Mouse (Mus musculus) hematopoietic stem cell, adult 5-6 weeks (primary cell): Measurements from ENCODE around the gene Hivep3. TPM values are rescaled to one million over a fixed set of nuclear protein-coding genes. Genes with fewer than 3 reads are reported as not detected.

Experiments
- ATAC-seq, 2 experiments: fragments of 125-278 bp in 1 of 2; replicated peaks in 1 of 2; 2 replicates each; pipeline ENCODE4 v1.8.0; 2016 to 2017; ENCODE audit warnings: inconsistent platforms in 2 of 2, mild to moderate bottlenecking in 2 of 2, moderate number of reproducible peaks in 2 of 2, low read depth in 1 of 2, moderate TSS enrichment in 1 of 2; ENCODE audit not compliant: low FRiP score in 2 of 2, poor library complexity in 2 of 2, severe bottlenecking in 2 of 2, insufficient read depth in 1 of 2, low TSS enrichment in 1 of 2
- total RNA-seq: library from RNA; stranded (forward); fragments of 172-1452, 232-1000 nt; gene quantifications from 2 replicates; pipeline ENCODE4 v1.2.3, GENCODE M21; 2017

Hivep3 gene
- total RNA-seq, 1 experiment from 2014 or later, result 16.2 TPM

DNA sequence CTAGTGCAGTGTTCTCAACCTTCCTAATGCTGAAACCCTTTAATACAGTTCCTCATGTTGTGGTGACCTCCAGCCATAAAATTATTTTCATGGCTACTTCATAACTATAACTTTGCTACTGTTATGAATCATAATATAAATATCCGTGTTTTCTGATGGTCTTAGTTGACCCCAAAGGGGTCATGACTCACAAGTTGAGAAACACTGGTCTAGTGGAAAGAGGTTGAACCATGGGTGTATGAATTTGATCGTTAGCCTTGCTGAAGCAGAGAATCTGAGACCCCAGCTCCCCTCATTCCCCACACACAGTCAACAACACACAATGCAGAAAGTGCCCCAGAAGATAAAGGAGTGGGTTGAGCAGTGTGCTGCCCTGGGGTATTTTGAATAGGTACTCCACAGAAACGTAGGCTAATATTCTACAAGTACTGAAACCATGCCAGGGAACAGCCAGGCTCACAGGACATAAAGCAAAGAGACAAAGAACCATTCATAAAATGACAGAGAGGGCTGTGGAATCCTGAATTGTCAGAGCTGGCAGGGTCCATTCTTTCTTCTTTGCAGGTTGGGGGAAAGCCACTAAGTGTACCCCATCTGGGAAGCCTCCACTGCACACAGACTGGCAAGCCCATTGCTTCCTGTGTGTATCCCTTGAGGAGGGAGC is 212.8 kb downstream of the Hivep3 start:
- no peak for ATAC-seq

DNA sequence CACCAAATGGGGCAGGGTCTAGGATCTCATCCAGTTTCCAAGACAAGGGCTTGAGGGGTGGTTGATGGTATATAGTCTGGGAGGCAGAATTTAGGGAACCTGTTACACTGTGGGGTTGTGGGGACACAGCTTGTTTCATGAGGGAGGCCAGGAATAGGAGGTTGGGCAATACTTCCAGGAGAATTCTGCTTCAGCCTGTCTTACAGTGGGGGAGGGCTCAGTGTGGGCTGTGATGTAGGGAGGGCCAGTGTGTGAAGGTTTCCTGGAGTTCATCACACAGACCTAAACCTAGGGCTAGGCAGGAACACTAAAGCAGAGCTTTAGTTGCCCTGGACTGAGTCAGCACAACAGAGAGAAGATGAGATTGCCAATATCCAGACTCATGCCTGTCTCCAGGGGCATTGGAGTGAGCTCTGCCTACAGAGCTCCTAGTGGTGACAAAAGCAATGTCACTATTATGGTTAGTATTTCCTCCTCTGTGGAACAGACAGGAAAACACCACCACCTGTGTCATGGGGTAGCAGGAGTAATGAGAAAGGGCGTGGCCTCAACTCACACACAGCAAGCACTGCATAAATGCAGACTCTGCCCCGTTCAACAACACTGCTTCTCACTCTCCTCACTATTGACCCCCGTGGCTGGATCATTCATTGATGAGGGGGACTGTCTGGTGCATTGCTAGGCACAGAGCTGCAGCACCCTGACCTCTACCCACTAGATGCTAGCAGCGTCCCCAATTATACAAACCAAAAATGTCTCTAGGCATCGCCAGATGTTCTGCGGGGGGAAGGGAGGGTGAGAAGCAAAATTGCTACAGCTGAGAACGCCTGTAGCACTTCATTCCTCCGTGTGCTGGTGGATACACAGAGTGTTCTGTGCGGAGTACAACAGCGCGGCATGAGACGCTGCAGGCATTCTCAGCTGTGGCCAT is 213.9 kb downstream of the Hivep3 start:
- peak; percentile 73 to 81 for ATAC-seq

DNA sequence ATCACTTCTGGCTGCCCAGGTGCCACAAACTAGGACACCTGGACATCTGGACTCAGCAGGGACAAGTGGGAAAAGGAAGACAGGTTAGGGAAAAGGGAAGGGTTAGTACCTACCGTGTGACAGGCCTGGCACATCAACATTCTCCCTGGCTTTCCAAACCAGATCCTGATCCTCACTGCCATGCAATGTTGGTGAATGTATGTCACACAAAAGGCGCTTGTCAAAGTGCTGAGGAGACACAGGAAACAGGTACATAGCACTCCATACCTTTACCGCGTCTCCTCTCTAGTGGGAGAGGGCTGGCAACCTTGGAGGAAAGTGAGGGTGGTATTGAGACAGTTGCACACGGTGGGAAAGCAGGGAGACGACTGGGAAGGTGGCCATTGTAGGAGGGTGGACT is 214.8 kb downstream of the Hivep3 start:
- no peak for ATAC-seq

DNA sequence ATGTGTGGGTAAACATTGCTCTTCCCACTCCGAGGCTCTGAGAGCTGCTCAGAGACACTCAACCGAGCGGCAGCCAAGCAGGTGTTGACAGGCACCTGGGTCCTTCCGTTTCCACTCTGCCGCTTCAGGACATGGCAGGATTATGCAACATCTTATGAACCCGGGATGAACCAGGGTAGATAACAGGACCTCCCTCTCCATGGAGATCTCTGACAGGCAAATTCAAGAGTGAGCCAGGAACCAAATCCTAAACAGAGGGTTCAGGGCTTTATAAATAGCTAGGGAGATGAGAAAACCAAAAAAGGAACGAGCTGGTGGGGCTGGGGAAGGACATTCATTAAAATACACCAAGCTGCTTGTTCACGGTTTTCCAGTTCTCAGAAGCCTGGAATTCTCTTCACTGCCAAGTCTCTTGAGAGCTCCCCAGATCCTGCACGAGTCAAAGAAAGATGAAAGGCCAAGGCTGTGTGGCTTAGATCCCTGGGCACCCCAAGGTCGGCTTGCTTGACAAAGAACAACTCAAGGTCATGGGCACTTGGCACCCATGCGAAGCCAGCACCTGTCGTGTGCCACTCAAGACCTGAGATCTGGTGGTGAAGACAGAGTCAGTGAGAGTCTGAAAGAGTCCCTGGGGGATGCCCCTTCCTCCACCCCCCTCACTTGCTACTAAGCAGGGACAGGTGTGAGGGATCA is 215.5 kb downstream of the Hivep3 start:
- no peak for ATAC-seq

DNA sequence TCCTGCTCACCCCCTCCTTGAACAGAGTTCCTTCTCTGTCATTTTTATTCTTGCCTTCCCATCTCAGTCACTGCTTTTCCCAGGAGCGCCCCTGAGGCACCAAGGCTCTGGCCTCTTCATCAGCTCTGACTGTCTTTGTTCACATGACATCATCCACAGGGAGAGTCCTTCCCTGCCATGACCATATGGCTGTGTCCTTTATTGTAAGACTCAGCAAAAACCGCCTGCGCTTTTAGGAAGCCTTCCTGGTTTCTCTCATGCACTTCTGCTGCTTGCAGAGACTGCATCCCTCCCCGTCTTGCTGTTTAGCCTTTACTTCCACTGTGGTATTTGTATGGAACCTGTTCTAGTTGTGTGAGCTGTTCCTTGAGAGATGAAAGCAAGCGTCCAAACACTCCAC is 216.6 kb downstream of the Hivep3 start:
- no peak for ATAC-seq

DNA sequence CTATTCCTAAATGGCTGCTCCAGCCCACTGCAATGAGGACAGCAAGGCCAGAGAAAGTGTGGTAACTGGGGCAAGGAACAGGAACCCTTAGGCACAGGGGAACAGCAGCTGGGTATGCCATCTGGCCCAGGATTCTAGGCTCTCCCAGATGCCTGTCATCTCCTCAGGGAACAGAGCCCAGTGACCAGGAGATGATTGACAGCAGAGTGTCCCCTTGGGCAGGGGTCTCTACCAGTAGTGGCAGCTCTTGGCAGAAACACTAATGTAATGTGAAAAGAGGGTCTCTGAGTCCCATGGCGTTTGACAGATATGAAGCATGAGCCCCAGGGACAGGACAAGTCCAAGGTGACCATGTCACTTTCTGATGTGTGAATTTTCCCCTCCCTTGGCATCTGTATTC is 217.5 kb downstream of the Hivep3 start:
- no peak for ATAC-seq

DNA sequence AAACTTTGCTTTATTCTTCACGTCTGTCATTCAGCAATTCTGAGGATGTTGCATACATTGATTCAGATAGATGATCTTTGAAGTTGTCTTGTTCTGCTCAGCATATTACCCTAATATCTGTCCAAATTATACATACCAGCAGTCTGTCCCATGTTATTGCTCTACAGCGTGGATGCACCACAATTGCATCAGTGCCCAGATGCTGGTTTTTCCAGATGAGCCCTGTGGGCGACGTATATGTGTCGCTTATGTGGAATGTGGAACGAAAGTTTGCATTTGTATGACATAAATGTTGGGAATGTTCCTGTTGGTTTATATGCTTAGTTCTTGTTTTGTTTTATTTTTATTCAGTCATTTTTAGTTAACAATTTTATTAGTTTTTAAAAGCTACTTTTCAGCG is 221.4 kb downstream of the Hivep3 start:
- ATAC-seq, result no peak

DNA sequence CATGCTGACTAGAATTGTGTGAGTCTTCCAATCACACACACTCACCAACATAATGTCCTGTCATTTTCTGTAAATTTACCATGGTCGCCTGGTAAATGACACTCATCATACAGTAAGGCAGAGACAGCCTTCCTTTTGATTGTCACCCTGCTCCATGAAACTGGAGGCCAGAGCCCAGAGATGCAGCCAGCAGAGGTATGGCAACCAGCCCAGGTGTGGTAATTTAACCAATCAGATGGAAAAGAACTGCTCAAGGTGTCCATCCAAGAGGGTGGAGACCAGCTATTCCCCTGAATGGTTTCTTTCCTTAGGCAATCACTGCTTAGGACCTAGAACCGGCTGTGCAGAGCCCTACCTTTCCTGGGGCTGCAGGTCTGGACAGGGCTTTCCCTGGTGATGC is 224.4 kb downstream of the Hivep3 start:
- no peak for ATAC-seq

DNA sequence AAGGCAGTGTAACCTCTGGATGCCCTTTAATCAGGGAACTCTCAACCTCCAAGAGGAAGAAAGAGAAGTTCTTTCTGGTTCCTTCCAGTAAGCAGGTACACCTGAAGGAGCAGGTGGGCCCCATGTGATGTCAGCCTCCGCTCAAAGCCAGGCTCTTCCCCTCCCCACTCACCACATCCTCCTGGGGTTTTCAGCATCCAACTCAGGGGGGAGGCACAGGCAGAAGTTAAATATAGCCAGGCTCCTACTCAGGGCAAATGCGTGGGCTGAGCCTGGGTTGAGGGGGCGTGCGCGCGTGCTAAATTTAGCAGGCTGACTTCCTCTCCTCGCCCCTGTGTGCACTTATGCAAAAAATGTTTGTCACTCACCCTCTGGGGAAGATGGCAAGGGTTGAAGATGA is 225.7 kb downstream of the Hivep3 start:
- peak; percentile 82 to 89 for ATAC-seq

DNA sequence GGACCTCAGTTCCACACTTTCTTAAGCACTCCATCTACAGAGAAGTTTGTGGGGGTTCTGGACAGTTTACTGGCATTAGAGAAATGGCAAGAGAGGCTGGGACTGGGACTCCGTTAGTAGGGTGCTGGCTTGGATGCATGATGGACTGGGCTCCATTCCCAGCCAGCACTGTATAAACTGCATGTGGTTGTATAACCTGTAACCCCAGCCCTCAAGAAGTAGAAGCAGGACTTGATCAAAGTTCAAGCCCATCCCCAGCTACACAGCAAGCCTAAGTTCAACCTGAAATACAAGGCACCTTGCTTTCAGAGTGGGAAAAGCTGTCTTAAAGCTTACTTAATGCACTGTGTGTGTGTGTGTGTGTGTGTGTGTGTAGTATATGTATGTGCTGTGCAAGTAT is 226.3 kb downstream of the Hivep3 start:
- ATAC-seq, result no peak

DNA sequence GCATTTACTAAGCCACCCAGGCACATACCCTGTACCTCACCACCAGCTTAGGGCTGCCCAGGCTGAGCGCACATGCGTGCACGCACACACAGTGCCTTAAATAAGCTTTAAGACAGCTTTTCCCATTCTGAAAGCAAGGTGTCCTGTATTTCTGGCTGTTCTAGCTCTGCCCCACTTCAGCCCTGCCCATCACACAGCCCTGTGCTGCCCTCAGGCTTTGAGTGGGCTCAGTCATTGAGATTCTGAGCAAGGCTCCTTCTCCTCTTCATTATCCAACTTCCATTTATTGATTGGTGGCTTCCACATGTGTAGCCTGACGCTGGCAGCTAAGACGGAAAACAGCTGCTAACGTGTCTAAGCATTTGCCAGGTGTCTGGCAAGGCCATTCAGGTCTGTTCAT is 226.9 kb downstream of the Hivep3 start:
- no peak for ATAC-seq

DNA sequence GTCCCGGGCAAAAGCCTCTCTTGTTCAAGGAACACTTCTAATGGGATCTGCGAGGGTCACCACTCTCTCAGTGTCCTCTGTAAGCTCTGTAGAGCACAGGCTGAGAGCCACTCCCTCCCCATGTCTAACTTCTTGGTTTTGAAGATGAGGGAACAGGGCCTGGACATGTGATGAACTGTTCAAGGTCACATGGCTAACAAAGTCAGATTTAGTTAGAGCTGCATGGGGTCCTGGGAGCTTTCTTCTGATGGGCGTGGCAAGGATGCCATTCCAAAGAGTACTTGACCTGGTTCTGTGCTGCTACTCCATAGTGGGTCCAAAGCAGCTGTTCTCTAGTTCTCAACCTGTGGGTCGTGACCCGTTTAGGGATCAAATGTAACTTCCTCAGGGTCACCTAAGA is 227.6 kb downstream of the Hivep3 start:
- no peak for ATAC-seq

DNA sequence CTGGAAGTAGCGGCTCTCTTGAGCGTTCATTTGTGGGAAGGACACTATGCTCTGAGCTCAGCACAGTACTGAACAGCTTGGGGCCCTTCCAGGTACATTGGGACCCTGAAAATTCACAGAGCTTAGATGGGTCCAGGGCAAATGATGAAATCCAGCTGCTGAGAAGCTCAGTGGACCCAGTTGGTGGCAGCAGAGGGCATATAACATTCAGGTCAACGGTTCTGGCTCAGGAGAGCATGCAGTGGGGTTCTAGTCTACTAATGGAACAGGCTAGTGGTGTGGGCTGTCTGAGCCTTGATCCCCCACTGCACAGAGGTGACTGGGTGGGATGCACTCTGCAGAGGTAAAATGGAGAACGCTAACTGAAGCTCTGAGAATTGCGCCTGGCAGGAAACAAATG is 228.5 kb downstream of the Hivep3 start:
- ATAC-seq, result no peak

DNA sequence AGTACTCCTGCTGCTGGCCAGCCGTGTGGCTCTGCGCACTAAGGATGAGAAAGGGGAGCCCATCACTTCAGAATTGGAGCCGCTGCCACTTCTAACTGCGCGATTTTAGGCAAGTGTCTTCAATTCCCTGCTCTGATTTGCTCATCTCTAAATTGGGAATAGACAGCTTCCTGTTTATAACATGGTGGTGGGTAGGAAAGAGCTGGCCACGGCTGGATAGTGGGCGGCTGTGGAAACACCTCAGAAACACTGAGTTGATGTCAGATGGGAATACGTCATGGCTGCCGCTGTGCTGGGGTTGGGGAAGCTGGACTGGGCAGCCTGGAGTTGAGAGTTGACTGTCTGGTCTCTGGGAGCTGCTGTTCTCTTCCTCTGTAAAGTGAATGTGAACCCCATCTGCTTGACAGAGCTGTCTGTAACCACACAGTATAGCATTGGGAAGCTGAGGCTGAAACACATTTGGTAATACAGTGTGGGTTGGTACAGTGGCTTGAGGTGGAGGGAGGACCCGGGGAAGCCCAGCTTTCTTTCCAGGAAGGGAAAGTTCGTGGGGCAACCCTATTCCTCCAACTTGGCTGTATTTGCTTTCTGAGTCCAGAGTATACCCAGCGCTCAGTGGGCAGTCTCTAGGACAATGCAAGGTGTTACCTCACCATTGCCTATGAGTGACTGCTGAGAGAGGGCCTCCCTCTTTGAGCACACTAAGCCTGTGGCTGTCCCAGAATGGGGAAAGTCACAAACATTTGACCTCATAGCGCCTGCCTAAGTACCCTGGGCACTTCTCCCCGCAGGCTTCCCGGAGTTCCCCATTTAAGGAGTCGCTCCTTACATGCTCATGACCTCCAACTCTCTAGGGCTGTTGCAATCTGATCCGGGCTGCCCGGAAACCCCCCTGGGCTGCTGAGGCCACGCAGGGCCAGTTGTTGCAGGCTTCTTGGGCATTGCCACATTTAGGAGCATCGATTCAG is 232.8 kb downstream of the Hivep3 start:
- peak; percentile 46 to 55; a peak in 3 of 4 replicates for ATAC-seq

DNA sequence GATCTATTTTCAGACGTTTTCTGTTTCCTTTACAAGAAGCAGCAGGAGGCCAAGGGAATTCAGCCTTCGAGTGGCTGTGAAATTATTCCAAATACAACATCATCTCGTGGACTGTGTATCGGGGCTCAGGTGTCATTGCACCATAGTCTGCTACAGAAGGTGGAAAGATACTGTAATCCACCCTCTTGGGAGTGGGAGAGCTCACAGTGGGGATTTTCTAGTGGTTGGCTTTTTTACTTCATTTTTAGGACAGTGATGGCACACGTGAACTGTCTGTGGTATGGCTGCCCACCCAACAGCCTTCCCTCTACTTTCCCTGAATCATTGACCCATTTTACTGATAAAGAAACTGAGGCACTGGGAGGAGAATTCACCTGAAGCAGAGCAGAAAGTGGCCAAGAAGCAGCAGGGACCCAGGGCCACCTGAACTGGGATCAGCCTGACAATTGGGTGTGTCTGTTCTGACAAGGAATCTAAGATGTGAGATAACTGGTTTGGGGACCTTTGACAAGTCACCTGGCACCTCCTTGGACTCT is 233.6 kb downstream of the Hivep3 start:
- no peak for ATAC-seq

DNA sequence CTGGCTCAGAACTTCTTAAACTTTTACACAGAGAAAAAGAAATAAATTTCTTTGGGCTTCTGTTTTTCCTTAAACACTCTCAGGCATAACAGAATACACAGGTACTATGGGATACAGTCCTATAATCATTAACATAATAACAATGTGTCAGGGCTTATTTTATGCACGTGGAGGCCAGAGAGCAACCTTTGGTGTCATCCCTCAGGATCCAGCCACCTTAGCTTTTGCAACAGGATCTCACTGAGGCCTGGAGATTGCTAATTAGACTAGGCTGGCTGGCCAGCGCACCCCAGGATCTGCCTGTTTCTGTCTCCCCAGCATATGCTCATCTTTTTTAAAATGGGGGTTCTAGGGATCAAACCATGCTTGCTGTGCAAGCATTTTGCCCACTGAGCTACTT is 234.1 kb downstream of the Hivep3 start:
- ATAC-seq, result no peak

DNA sequence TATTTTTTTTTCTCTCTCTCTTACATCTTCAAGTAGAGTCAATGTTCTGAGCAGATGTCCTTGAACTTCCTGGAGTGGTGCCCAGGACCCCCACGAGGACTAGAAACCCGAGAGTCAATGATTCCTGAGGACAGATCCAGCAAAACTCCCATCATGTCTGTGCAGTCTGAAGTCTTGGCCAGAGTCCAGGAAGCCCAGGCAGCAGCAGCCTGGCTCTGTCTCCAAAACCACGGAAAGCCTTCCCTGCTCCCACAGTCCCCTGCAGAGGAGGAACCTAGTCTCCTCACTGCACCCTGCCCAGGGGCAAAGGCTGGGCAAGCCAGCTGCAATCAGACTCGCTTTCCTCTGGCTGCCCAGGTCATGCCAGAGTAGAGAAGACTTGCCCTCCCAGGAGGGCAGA is 234.5 kb downstream of the Hivep3 start:
- no peak for ATAC-seq
